Mouse (Mus musculus) lung, embryonic 16.5 days (tissue): ENCODE results near the gene Htr2b. TPM values are rescaled to one million over a fixed set of nuclear protein-coding genes. Genes with fewer than 3 reads are reported as not detected.

Experiments used
- ATAC-seq: fragments of 200-750 bp; cut with Nextera tagmentation; 2 replicates; pipeline ENCODE4 v1.8.0; 2017; ENCODE audit warnings: low read depth, mild to moderate bottlenecking, moderate library complexity
- H3K27ac ChIP-seq: fragments of 300-500 bp; sonication (generic); 2 replicates; pipeline ENCODE4 v1.5.1; 2014; ENCODE audit warnings: mild to moderate bottlenecking, control low read depth, low read length
- H3K27me3 ChIP-seq: fragments of 300-500 bp; sonication (generic); 2 replicates; pipeline ENCODE4 v1.6.1; 2014; ENCODE audit warnings: low read depth, low read length, mixed read lengths; ENCODE audit not compliant: control insufficient read depth, insufficient read depth
- H3K36me3 ChIP-seq: fragments of 300-500 bp; sonication (generic); 2 replicates; pipeline ENCODE4 v1.6.1; 2014; ENCODE audit warnings: low read length; ENCODE audit not compliant: control insufficient read depth, insufficient read depth
- H3K4me1 ChIP-seq: fragments of 300-500 bp; sonication (generic); replicated peaks from 2 replicates; pipeline ENCODE4 v1.6.1; 2014; ENCODE audit warnings: low read length, mixed read lengths; ENCODE audit not compliant: control insufficient read depth, insufficient read depth
- H3K4me2 ChIP-seq: fragments of 300-500 bp; sonication (generic); 2 replicates; pipeline ENCODE4 v1.6.1; 2014; ENCODE audit warnings: low read depth, low read length, control low read depth
- H3K4me3 ChIP-seq: fragments of 300-500 bp; sonication (generic); 2 replicates; pipeline ENCODE4 v1.5.1; 2014; ENCODE audit warnings: mild to moderate bottlenecking, low read length, control low read depth
- H3K9ac ChIP-seq: fragments of 300-500 bp; sonication (generic); 2 replicates; pipeline ENCODE4 v1.6.1; 2014; ENCODE audit warnings: low read length, control low read depth
- H3K9me3 ChIP-seq: fragments of 300-500 bp; sonication (generic); 2 replicates; pipeline ENCODE4 v1.6.1; 2016; ENCODE audit warnings: low read length; ENCODE audit not compliant: control insufficient read depth
- WGBS: fragments of 180-500 bp; shearing (Covaris S2); extraction: QIAGEN DNeasy Blood & Tissue Kit; methylation state at CpG from one replicate; pipeline ENCODE4 v1.1.7; 2014; 5-methylcytosine and 5-hydroxymethylcytosine counted together
- polyA plus RNA-seq: library from polyadenylated mRNA; unstranded; fragments of >200 nt; fragmentation: Nextera tagmentation; extraction: Ambion mirVana; gene quantifications from 2 replicates; pipeline ENCODE4 v1.2.1, GENCODE M21; 2015

The Htr2b gene
- polyA plus RNA-seq, 1 experiment from 2014 or later: 0.49 TPM

- no peaks in the 10 kb centered on the region for H3K27me3 ChIP-seq
- H3K4me1 ChIP-seq: peaks cover 7% of the 10 kb centered on the region
- no peaks in the 10 kb centered on the region for H3K9me3 ChIP-seq
- no peak overlapping the region for H3K4me2 ChIP-seq
- no peaks in the 10 kb centered on the region for H3K36me3 ChIP-seq
- 82% methylated on average over 7 of the region's 7 CpGs for WGBS
- H3K27ac ChIP-seq: no peak overlapping the region
- ATAC-seq: no peak
- H3K9ac ChIP-seq: no peak overlapping the region
- H3K4me3 ChIP-seq: no peak overlapping the region
Observed at GRCm38 (mm10) chr1:86151376-86151775, 39.6 kb upstream of the Htr2b start.

DNA sequence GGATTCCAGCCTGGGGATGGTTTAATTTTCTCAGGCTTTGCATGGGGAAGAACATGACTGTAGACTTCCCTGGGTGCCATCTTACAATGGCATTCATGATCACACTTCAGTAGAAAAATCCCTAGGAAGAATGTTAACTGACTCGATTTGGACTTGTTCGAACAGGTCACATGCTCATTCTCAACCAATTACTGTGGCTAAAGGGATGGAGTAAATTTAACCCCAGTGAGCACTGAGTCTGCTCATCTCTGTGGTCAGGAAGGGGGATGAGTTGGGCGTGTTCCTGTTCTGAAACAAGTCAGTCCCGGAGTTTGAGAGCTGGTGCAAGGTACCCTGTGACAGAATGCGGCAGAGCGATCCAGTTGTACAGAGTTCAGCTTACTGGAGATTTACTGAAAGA, 39.2 kb upstream of the Htr2b start:
- no peak overlapping the region for H3K9ac ChIP-seq
- no peaks in the 10 kb centered on the region for H3K27me3 ChIP-seq
- 77% methylated on average over 6 of the region's 6 CpGs for WGBS
- no peak for ATAC-seq
- H3K4me1 ChIP-seq: peaks cover 7% of the 10 kb centered on the region
- no peak overlapping the region for H3K4me2 ChIP-seq
- H3K27ac ChIP-seq: no peak overlapping the region
- no peaks in the 10 kb centered on the region for H3K9me3 ChIP-seq
- no peaks in the 10 kb centered on the region for H3K36me3 ChIP-seq
- H3K4me3 ChIP-seq: no peak overlapping the region

DNA sequence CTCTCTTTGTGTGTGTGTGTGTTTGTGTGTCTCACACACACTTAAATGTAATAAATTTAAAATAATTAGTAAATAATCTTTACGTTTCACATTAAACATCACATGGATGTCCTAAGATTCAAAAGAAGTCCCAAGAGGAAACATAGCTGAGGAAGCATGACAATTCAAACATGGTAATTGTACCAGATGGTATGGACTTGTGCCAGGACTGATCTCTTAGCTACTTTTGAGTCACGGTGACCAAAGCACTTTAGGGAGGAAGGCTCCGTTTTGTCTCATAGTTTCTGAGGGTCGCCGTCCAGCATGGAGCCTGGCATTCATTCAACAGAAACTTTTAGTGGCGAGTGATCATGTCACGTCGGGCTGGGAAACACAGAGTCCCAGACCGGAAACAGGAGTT, 36.4 kb upstream of the Htr2b start:
- Histone ChIP-seq H3K4me1 (no peaks in the 10 kb centered on the region), H3K27me3 (no peaks in the 10 kb centered on the region), H3K9ac (no peak overlapping the region), H3K36me3 (no peaks in the 10 kb centered on the region), H3K4me2 (no peak overlapping the region), H3K9me3 (no peaks in the 10 kb centered on the region), H3K27ac (no peak overlapping the region), H3K4me3 (no peak overlapping the region)
- ATAC-seq: no peak
- WGBS: 65% methylated on average over 9 of the region's 9 CpGs

GRCm38 (mm10) chr1:86147557-86147956, 35.8 kb upstream of the Htr2b start:
- 59% methylated on average over 5 of the region's 5 CpGs for WGBS
- H3K4me2 ChIP-seq: no peak overlapping the region
- H3K36me3 ChIP-seq: no peaks in the 10 kb centered on the region
- H3K4me1 ChIP-seq: no peaks in the 10 kb centered on the region
- no peak overlapping the region for H3K9ac ChIP-seq
- H3K4me3 ChIP-seq: no peak overlapping the region
- H3K27me3 ChIP-seq: no peaks in the 10 kb centered on the region
- no peaks in the 10 kb centered on the region for H3K9me3 ChIP-seq
- ATAC-seq: no peak
- H3K27ac ChIP-seq: no peak overlapping the region

- no peaks in the 10 kb centered on the region for H3K36me3 ChIP-seq
- H3K9me3 ChIP-seq: no peaks in the 10 kb centered on the region
- no peaks in the 10 kb centered on the region for H3K4me1 ChIP-seq
- no peak overlapping the region for H3K4me2 ChIP-seq
- H3K4me3 ChIP-seq: no peak overlapping the region
- H3K9ac ChIP-seq: no peak overlapping the region
- no peaks in the 10 kb centered on the region for H3K27me3 ChIP-seq
- H3K27ac ChIP-seq: no peak overlapping the region
- WGBS: 89% methylated on average over 5 of the region's 5 CpGs
- no peak for ATAC-seq
Observed at GRCm38 (mm10) chr1:86146293-86146692, 34.5 kb upstream of the Htr2b start.

DNA sequence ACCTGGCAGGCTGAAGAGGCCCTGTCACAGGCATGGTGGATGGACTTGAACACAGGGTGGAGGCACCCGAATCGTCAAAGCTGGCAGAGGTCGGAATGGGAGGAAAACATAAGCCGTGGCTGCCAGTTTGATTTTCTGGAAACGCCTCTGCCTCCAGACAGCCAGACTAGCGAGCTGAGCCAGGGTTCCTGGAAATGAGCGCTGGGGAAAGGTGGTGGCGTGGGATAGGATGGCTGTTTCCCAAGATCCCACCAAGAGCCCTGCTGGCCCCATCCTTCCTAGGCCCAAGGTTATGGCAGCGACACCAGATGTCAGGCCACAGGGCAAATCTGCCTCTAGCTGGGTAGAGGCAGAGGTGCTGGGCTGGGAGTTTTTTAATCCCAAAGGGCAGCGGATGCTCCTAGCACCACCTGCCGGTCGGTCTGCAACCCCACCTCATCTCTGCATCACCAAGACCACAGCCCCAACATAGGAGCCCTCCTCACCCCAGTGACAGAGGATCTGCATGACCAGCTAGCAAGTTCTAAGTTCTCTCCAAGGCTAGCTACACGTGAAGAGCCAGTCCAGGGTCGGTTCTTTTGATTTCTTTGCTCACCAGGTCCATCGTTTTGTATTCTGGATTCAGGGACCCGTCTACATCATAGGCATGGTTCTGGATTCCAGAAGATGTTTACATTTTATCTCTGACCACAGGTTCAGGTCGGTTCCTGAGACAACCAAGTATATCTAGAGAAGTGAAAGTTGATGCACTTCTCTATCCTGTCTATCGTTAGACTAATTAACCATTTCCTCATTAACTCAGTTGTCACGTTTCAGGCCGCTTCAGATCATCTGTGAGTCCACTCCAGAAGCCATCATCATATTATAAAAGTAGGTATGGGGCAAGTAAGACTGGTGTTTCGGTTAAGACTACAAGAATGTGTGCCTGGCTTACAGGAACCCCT, 32.5 kb upstream of the Htr2b start:
- no peaks in the 10 kb centered on the region for H3K4me1 ChIP-seq
- H3K27ac ChIP-seq: no peak overlapping the region
- ATAC-seq: no peak
- H3K9me3 ChIP-seq: no peaks in the 10 kb centered on the region
- no peak overlapping the region for H3K4me2 ChIP-seq
- 74% methylated on average over 21 of the region's 21 CpGs for WGBS
- H3K36me3 ChIP-seq: peaks cover 1% of the 10 kb centered on the region
- no peak overlapping the region for H3K4me3 ChIP-seq
- H3K27me3 ChIP-seq: no peaks in the 10 kb centered on the region
- no peak overlapping the region for H3K9ac ChIP-seq

DNA sequence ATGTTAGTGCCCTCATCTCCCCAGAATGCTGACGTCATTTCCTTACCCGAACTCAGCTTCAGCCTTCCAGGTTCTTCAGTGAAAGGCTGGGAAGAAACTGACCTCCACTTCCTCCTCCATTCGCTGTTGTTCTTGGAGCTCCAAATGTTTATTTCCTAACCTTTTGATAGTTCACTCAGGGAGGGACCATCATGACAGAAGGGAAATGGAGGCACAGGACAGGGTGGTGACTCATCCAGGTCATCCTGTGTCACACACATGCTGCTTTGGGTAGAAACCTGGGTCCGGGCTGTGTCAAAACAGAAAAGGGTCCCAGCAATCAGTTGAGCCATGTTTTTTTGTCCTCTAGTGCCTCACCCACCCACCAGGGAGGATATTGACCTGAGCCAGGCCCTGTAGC, 31.4 kb upstream of the Htr2b start:
- no peak overlapping the region for H3K27ac ChIP-seq
- no peak overlapping the region for H3K4me3 ChIP-seq

GRCm38 (mm10) chr1:86141081-86141480, 29.3 kb upstream of the Htr2b start:
- H3K9ac ChIP-seq: no peak overlapping the region
- H3K4me2 ChIP-seq: no peak overlapping the region
- H3K36me3 ChIP-seq: peaks cover 18% of the 10 kb centered on the region
- H3K4me1 ChIP-seq: no peaks in the 10 kb centered on the region
- ATAC-seq: no peak
- no peaks in the 10 kb centered on the region for H3K9me3 ChIP-seq
- 80% methylated on average over 3 of the region's 3 CpGs for WGBS
- H3K27me3 ChIP-seq: no peaks in the 10 kb centered on the region
- H3K27ac ChIP-seq: no peak overlapping the region
- H3K4me3 ChIP-seq: no peak overlapping the region

More for the DNA sequence above, 31.4 kb upstream of the Htr2b start:
- Histone ChIP-seq H3K36me3 (peaks cover 6% of the 10 kb centered on the region), H3K4me2 (no peak overlapping the region), H3K27me3 (no peaks in the 10 kb centered on the region), H3K9me3 (no peaks in the 10 kb centered on the region), H3K4me1 (no peaks in the 10 kb centered on the region), H3K9ac (no peak overlapping the region)
- WGBS: 74% methylated on average over 4 of the region's 4 CpGs
- no peak for ATAC-seq

DNA sequence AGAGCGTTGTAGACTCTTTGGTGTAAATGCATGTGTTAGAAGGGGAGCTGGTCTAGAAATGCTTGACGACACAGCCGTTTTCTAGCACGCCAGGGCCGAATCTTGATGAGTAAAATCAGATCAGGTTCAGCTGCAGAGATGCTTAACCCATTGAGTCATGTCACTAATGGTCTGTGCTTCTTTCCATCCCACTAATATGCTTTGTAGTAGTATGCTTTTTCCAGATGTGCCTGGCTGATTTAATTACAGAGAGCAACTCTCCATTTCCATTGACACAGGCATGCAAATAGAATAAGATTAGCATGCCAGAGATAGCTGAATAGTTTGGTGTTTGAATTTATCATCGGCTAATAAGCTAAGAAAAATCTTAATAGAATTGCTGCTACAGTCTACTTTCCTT, 23.5 kb upstream of the Htr2b start:
- Histone ChIP-seq H3K36me3 (peaks cover 45% of the 10 kb centered on the region), H3K4me2 (no peak overlapping the region), H3K4me3 (no peak overlapping the region), H3K27ac (no peak overlapping the region), H3K9ac (no peak overlapping the region), H3K4me1 (no peaks in the 10 kb centered on the region), H3K27me3 (no peaks in the 10 kb centered on the region), H3K9me3 (no peaks in the 10 kb centered on the region)
- ATAC-seq: no peak
- 92% methylated on average over 6 of the region's 6 CpGs for WGBS
